Mouse (Mus musculus): ENCODE measurements at regions not wholly inside any gene's neighbourhood (a gene's known extent, or its start where the extent isn't known, plus 50 kb on each side); places are given as distances from the start of the nearest gene placed in this dataset.

- H3K27me3 ChIP-seq = no peaks in the 10 kb centered on the region
- H3K4me1 ChIP-seq (replicated peaks) = no peaks in the 10 kb centered on the region
- no peaks in the 10 kb centered on the region for H3K9me3 ChIP-seq (replicated peaks)
- no peak overlapping the region for H3K9ac ChIP-seq
- H3K4me2 ChIP-seq = no peak overlapping the region
- ATAC-seq (replicated peaks; ENCODE audit: insufficient number of reproducible peaks, insufficient read depth, low FRiP score, low read depth) = no peak
- no peak overlapping the region for H3K27ac ChIP-seq
- WGBS = 84% methylated on average over 8 of the region's 8 CpGs
- H3K4me3 ChIP-seq = no peak overlapping the region
- no peaks in the 10 kb centered on the region for H3K36me3 ChIP-seq
Observed at GRCm38 (mm10) chr16:71622664-71623063, 685.4 kb upstream of the Robo1 start.

- Histone ChIP-seq H3K36me3 (no peaks in the 10 kb centered on the region), H3K4me1 (replicated peaks) (0 out of 2 replicates have a peak, but pooled peaks cover 3% of the 10 kb centered on the region), H3K27ac (no peak overlapping the region), H3K4me3 (no peak overlapping the region), H3K27me3 (no peaks in the 10 kb centered on the region), H3K9ac (no peak overlapping the region), H3K9me3 (replicated peaks) (no peaks in the 10 kb centered on the region), H3K4me2 (no peak overlapping the region)
- ATAC-seq (replicated peaks; ENCODE audit: insufficient number of reproducible peaks, insufficient read depth, low FRiP score, low read depth) = no peak
- whole genome bisulfite sequencing = 75% methylated on average over 2 of the region's 2 CpGs
Observed at GRCm38 (mm10) chr16:71640361-71640760, 667.7 kb upstream of the Robo1 start.

- Histone ChIP-seq H3K27me3 (no peaks in the 10 kb centered on the region), H3K9me3 (replicated peaks) (no peaks in the 10 kb centered on the region), H3K4me1 (replicated peaks) (0 out of 2 replicates have a peak, but pooled peaks cover 3% of the 10 kb centered on the region), H3K9ac (no peak overlapping the region), H3K4me2 (no peak overlapping the region), H3K4me3 (no peak overlapping the region), H3K36me3 (no peaks in the 10 kb centered on the region), H3K27ac (no peak overlapping the region)
- ATAC-seq (replicated peaks; ENCODE audit: insufficient number of reproducible peaks, insufficient read depth, low FRiP score, low read depth) = no peak
- WGBS = 47% methylated on average over 6 of the region's 6 CpGs
Observed at GRCm38 (mm10) chr16:71643223-71643622, 664.9 kb upstream of the Robo1 start.

- Histone ChIP-seq H3K4me3 (no peak overlapping the region), H3K27ac (no peak overlapping the region), H3K4me2 (no peak overlapping the region), H3K4me1 (replicated peaks) (no peaks in the 10 kb centered on the region), H3K9ac (no peak overlapping the region), H3K27me3 (no peaks in the 10 kb centered on the region), H3K9me3 (replicated peaks) (no peaks in the 10 kb centered on the region), H3K36me3 (no peaks in the 10 kb centered on the region)
- ATAC-seq (replicated peaks; ENCODE audit: insufficient number of reproducible peaks, insufficient read depth, low FRiP score, low read depth) = no peak
- WGBS = 13% methylated on average over 2 of the region's 2 CpGs
Observed at GRCm38 (mm10) chr16:71678075-71678701, 629.9 kb upstream of the Robo1 start.

GRCm38 (mm10) chr16:71693464-71693863, 614.6 kb upstream of the Robo1 start:
- Histone ChIP-seq H3K4me2 (no peak overlapping the region), H3K4me3 (no peak overlapping the region), H3K27ac (no peak overlapping the region), H3K27me3 (no peaks in the 10 kb centered on the region), H3K36me3 (no peaks in the 10 kb centered on the region), H3K9ac (no peak overlapping the region), H3K9me3 (replicated peaks) (no peaks in the 10 kb centered on the region), H3K4me1 (replicated peaks) (no peaks in the 10 kb centered on the region)
- 61% methylated on average over 4 of the region's 4 CpGs for WGBS
- ATAC-seq (replicated peaks; ENCODE audit: insufficient number of reproducible peaks, insufficient read depth, low FRiP score, low read depth) = no peak

- Histone ChIP-seq H3K9ac (no peak overlapping the region), H3K4me2 (no peak overlapping the region), H3K27ac (no peak overlapping the region), H3K9me3 (replicated peaks) (no peaks in the 10 kb centered on the region), H3K36me3 (no peaks in the 10 kb centered on the region), H3K4me3 (no peak overlapping the region), H3K4me1 (replicated peaks) (no peaks in the 10 kb centered on the region), H3K27me3 (no peaks in the 10 kb centered on the region)
- no peak for ATAC-seq (replicated peaks; ENCODE audit: insufficient number of reproducible peaks, insufficient read depth, low FRiP score, low read depth)
Observed at GRCm38 (mm10) chr16:71705846-71706245, 602.3 kb upstream of the Robo1 start.

- Histone ChIP-seq H3K27ac (no peak overlapping the region), H3K27me3 (no peaks in the 10 kb centered on the region), H3K9me3 (replicated peaks) (no peaks in the 10 kb centered on the region), H3K9ac (no peak overlapping the region), H3K36me3 (no peaks in the 10 kb centered on the region), H3K4me1 (replicated peaks) (no peaks in the 10 kb centered on the region), H3K4me2 (no peak overlapping the region), H3K4me3 (no peak overlapping the region)
- no peak for ATAC-seq (replicated peaks; ENCODE audit: insufficient number of reproducible peaks, insufficient read depth, low FRiP score, low read depth)
- 89% methylated on average over 3 of the region's 3 CpGs for WGBS
Observed at GRCm38 (mm10) chr16:71709684-71710083, 598.4 kb upstream of the Robo1 start.

GRCm38 (mm10) chr16:71711879-71712278, 596.2 kb upstream of the Robo1 start:
- Histone ChIP-seq H3K27me3 (no peaks in the 10 kb centered on the region), H3K4me2 (no peak overlapping the region), H3K4me3 (no peak overlapping the region), H3K9me3 (replicated peaks) (no peaks in the 10 kb centered on the region), H3K36me3 (no peaks in the 10 kb centered on the region), H3K4me1 (replicated peaks) (no peaks in the 10 kb centered on the region), H3K27ac (no peak overlapping the region), H3K9ac (no peak overlapping the region)
- ATAC-seq (replicated peaks; ENCODE audit: insufficient number of reproducible peaks, insufficient read depth, low FRiP score, low read depth) = no peak
- WGBS = 71% methylated on average over 2 of the region's 2 CpGs

- H3K27ac ChIP-seq = no peak overlapping the region
- H3K4me2 ChIP-seq = no peak overlapping the region
- no peak for ATAC-seq (replicated peaks; ENCODE audit: insufficient number of reproducible peaks, insufficient read depth, low FRiP score, low read depth)
- no peaks in the 10 kb centered on the region for H3K27me3 ChIP-seq
- 62% methylated on average over 3 of the region's 3 CpGs for WGBS
- no peak overlapping the region for H3K4me3 ChIP-seq
- H3K9me3 ChIP-seq (replicated peaks) = no peaks in the 10 kb centered on the region
- H3K4me1 ChIP-seq (replicated peaks) = no peaks in the 10 kb centered on the region
- no peaks in the 10 kb centered on the region for H3K36me3 ChIP-seq
- no peak overlapping the region for H3K9ac ChIP-seq
Observed at GRCm38 (mm10) chr16:71717207-71717606, 590.9 kb upstream of the Robo1 start.

- no peaks in the 10 kb centered on the region for H3K36me3 ChIP-seq
- no peaks in the 10 kb centered on the region for H3K9me3 ChIP-seq (replicated peaks)
- no peak overlapping the region for H3K4me3 ChIP-seq
- WGBS = 76% methylated on average over 2 of the region's 2 CpGs
- ATAC-seq (replicated peaks; ENCODE audit: insufficient number of reproducible peaks, insufficient read depth, low FRiP score, low read depth) = no peak
- no peaks in the 10 kb centered on the region for H3K27me3 ChIP-seq
- no peak overlapping the region for H3K9ac ChIP-seq
- H3K27ac ChIP-seq = no peak overlapping the region
- H3K4me2 ChIP-seq = no peak overlapping the region
- no peaks in the 10 kb centered on the region for H3K4me1 ChIP-seq (replicated peaks)
Observed at GRCm38 (mm10) chr16:71724898-71725297, 583.2 kb upstream of the Robo1 start.

GRCm38 (mm10) chr16:71737941-71738340, 570.2 kb upstream of the Robo1 start:
- no peak overlapping the region for H3K27ac ChIP-seq
- H3K4me2 ChIP-seq = no peak overlapping the region
- no peaks in the 10 kb centered on the region for H3K9me3 ChIP-seq (replicated peaks)
- no peaks in the 10 kb centered on the region for H3K36me3 ChIP-seq
- H3K27me3 ChIP-seq = no peaks in the 10 kb centered on the region
- no peak for ATAC-seq (replicated peaks; ENCODE audit: insufficient number of reproducible peaks, insufficient read depth, low FRiP score, low read depth)
- WGBS = 86% methylated on average over 2 of the region's 2 CpGs
- H3K4me3 ChIP-seq = no peak overlapping the region
- H3K4me1 ChIP-seq (replicated peaks) = no peaks in the 10 kb centered on the region
- no peak overlapping the region for H3K9ac ChIP-seq

GRCm38 (mm10) chr16:71739104-71739503, 569.0 kb upstream of the Robo1 start:
- H3K4me2 ChIP-seq = no peak overlapping the region
- H3K9ac ChIP-seq = no peak overlapping the region
- no peak overlapping the region for H3K27ac ChIP-seq
- H3K27me3 ChIP-seq = no peaks in the 10 kb centered on the region
- WGBS = 81% methylated on average over 5 of the region's 5 CpGs
- no peaks in the 10 kb centered on the region for H3K36me3 ChIP-seq
- H3K9me3 ChIP-seq (replicated peaks) = no peaks in the 10 kb centered on the region
- no peaks in the 10 kb centered on the region for H3K4me1 ChIP-seq (replicated peaks)
- no peak overlapping the region for H3K4me3 ChIP-seq
- ATAC-seq (replicated peaks; ENCODE audit: insufficient number of reproducible peaks, insufficient read depth, low FRiP score, low read depth) = no peak
